Mouse (Mus musculus): ENCODE data around the gene Trappc12. TPM values are rescaled to one million over a fixed set of nuclear protein-coding genes. Genes with fewer than 3 reads are reported as not detected.

The Trappc12 gene
- polyA plus RNA-seq, 1 experiment from 2014 or later: 11.2 TPM

GRCm38 (mm10) chr12:28786310-28786709, 36.0 kb upstream of the Trappc12 start:
- no peak for ATAC-seq
- 82% methylated on average over 6 of the region's 6 CpGs for WGBS (ENCODE audit: insufficient replicate concordance)

GRCm38 (mm10) chr12:28785299-28785698, 35.0 kb upstream of the Trappc12 start:
- Histone ChIP-seq H3K9ac (replicated peaks) (no peak overlapping the region), H3K36me3 (replicated peaks; ENCODE audit: insufficient read depth, low read length) (no peaks in the 10 kb centered on the region), H3K4me1 (ENCODE audit: insufficient read depth) (peaks cover 3% of the 10 kb centered on the region; the same call in 1 of the 2 replicates), H3K4me2 (ENCODE audit: low read depth, low read length) (no peak overlapping the region), H3K9me3 (ENCODE audit: low read length) (no peaks in the 10 kb centered on the region), H3K4me3 (ENCODE audit: low read depth, low read length) (no peak overlapping the region), H3K27me3 (ENCODE audit: insufficient read depth, low read length) (no peaks in the 10 kb centered on the region), H3K27ac (ENCODE audit: low read depth) (no peak overlapping the region)
- WGBS (ENCODE audit: insufficient replicate concordance): 59% methylated on average over 1 of the region's 1 CpGs
- TF ChIP-seq EP300 (IDR thresholded peaks at IDR 0.05; ENCODE audit: low read depth): no peak
- TF ChIP-seq CTCF (IDR thresholded peaks at IDR 0.05; ENCODE audit: low read depth): no peak
- DNase-seq: no peak
- no peak for ATAC-seq

More at GRCm38 (mm10) chr12:28786310-28786709, 36.0 kb upstream of the Trappc12 start:
- no peaks in the 10 kb centered on the region for H3K27me3 ChIP-seq (ENCODE audit: insufficient read depth, low read length)
- H3K9me3 ChIP-seq (ENCODE audit: low read length): no peaks in the 10 kb centered on the region
- DNase-seq: no peak
- H3K36me3 ChIP-seq (replicated peaks; ENCODE audit: insufficient read depth, low read length): no peaks in the 10 kb centered on the region
- no peak overlapping the region for H3K4me2 ChIP-seq (ENCODE audit: low read depth, low read length)
- peaks cover 3% of the 10 kb centered on the region; the same call in 1 of the 2 replicates for H3K4me1 ChIP-seq (ENCODE audit: insufficient read depth)
- H3K4me3 ChIP-seq (ENCODE audit: low read depth, low read length): no peak overlapping the region
- no peak overlapping the region for H3K27ac ChIP-seq (ENCODE audit: low read depth)
- no peak overlapping the region for H3K9ac ChIP-seq (replicated peaks)
- no peak for TF ChIP-seq EP300 (IDR thresholded peaks at IDR 0.05; ENCODE audit: low read depth)
- no peak for TF ChIP-seq CTCF (IDR thresholded peaks at IDR 0.05; ENCODE audit: low read depth)

- Histone ChIP-seq H3K27ac (ENCODE audit: low read depth) (no peak overlapping the region), H3K4me2 (ENCODE audit: low read depth, low read length) (no peak overlapping the region), H3K4me1 (ENCODE audit: insufficient read depth) (peaks cover 3% of the 10 kb centered on the region; the same call in 1 of the 2 replicates), H3K9me3 (ENCODE audit: low read length) (no peaks in the 10 kb centered on the region), H3K4me3 (ENCODE audit: low read depth, low read length) (no peak overlapping the region), H3K9ac (replicated peaks) (no peak overlapping the region), H3K27me3 (ENCODE audit: insufficient read depth, low read length) (no peaks in the 10 kb centered on the region), H3K36me3 (replicated peaks; ENCODE audit: insufficient read depth, low read length) (no peaks in the 10 kb centered on the region)
- 78% methylated on average over 8 of the region's 8 CpGs for WGBS (ENCODE audit: insufficient replicate concordance)
- ATAC-seq (no peak), DNase-seq (no peak)
- TF ChIP-seq CTCF (IDR thresholded peaks at IDR 0.05; ENCODE audit: low read depth): no peak
- no peak for TF ChIP-seq EP300 (IDR thresholded peaks at IDR 0.05; ENCODE audit: low read depth)
Observed at GRCm38 (mm10) chr12:28784864-28785263, 34.6 kb upstream of the Trappc12 start.

GRCm38 (mm10) chr12:28784355-28784754, 34.1 kb upstream of the Trappc12 start:
- no peaks in the 10 kb centered on the region for H3K9me3 ChIP-seq (ENCODE audit: low read length)
- DNase-seq (peak; percentile 27), ATAC-seq (no peak)
- TF ChIP-seq CTCF (IDR thresholded peaks at IDR 0.05; ENCODE audit: low read depth) (peak; percentile 45), EP300 (IDR thresholded peaks at IDR 0.05; ENCODE audit: low read depth) (no peak)
- WGBS (ENCODE audit: insufficient replicate concordance): 41% methylated on average over 4 of the region's 4 CpGs
- H3K9ac ChIP-seq (replicated peaks): no peak overlapping the region
- H3K4me3 ChIP-seq (ENCODE audit: low read depth, low read length): no peak overlapping the region
- H3K27ac ChIP-seq (ENCODE audit: low read depth): no peak overlapping the region
- no peaks in the 10 kb centered on the region for H3K27me3 ChIP-seq (ENCODE audit: insufficient read depth, low read length)
- peaks cover 3% of the 10 kb centered on the region; the same call in 1 of the 2 replicates for H3K4me1 ChIP-seq (ENCODE audit: insufficient read depth)
- H3K4me2 ChIP-seq (ENCODE audit: low read depth, low read length): no peak overlapping the region
- no peaks in the 10 kb centered on the region for H3K36me3 ChIP-seq (replicated peaks; ENCODE audit: insufficient read depth, low read length)

- DNase-seq: no peak
- Histone ChIP-seq H3K36me3 (replicated peaks; ENCODE audit: insufficient read depth, low read length) (no peaks in the 10 kb centered on the region), H3K4me2 (ENCODE audit: low read depth, low read length) (no peak overlapping the region), H3K9me3 (ENCODE audit: low read length) (no peaks in the 10 kb centered on the region), H3K9ac (replicated peaks) (no peak overlapping the region), H3K27ac (ENCODE audit: low read depth) (no peak overlapping the region), H3K4me3 (ENCODE audit: low read depth, low read length) (no peak overlapping the region), H3K27me3 (ENCODE audit: insufficient read depth, low read length) (no peaks in the 10 kb centered on the region), H3K4me1 (ENCODE audit: insufficient read depth) (peaks cover 3% of the 10 kb centered on the region; the same call in 1 of the 2 replicates)
- WGBS (ENCODE audit: insufficient replicate concordance): 65% methylated on average over 3 of the region's 3 CpGs
- TF ChIP-seq CTCF (IDR thresholded peaks at IDR 0.05; ENCODE audit: low read depth) (no peak), EP300 (IDR thresholded peaks at IDR 0.05; ENCODE audit: low read depth) (no peak)
- 0 out of 2 replicates have a peak, but pooled peaks have one; percentile 15 for ATAC-seq
Observed at GRCm38 (mm10) chr12:28782637-28783036, 32.4 kb upstream of the Trappc12 start.

GRCm38 (mm10) chr12:28780180-28780579, 29.9 kb upstream of the Trappc12 start:
- no peaks in the 10 kb centered on the region for H3K27me3 ChIP-seq (ENCODE audit: insufficient read depth, low read length)

More at GRCm38 (mm10) chr12:28780180-28780579, 29.9 kb upstream of the Trappc12 start:
- H3K4me3 ChIP-seq (ENCODE audit: low read depth, low read length): no peak overlapping the region
- ATAC-seq: no peak
- no peak for DNase-seq
- no peak overlapping the region for H3K4me2 ChIP-seq (ENCODE audit: low read depth, low read length)
- no peaks in the 10 kb centered on the region for H3K9me3 ChIP-seq (ENCODE audit: low read length)
- TF ChIP-seq EP300 (IDR thresholded peaks at IDR 0.05; ENCODE audit: low read depth): no peak
- no peak for TF ChIP-seq CTCF (IDR thresholded peaks at IDR 0.05; ENCODE audit: low read depth)
- H3K9ac ChIP-seq (replicated peaks): no peak overlapping the region
- WGBS (ENCODE audit: insufficient replicate concordance): 85% methylated on average over 7 of the region's 7 CpGs
- H3K4me1 ChIP-seq (ENCODE audit: insufficient read depth): peaks cover 3% of the 10 kb centered on the region; the same call in 1 of the 2 replicates
- no peaks in the 10 kb centered on the region for H3K36me3 ChIP-seq (replicated peaks; ENCODE audit: insufficient read depth, low read length)
- no peak overlapping the region for H3K27ac ChIP-seq (ENCODE audit: low read depth)

Measured in liver, postnatal 0 days (tissue).